Mouse (Mus musculus): Measurements from ENCODE around the gene C1ra.
A peak's percentile ranks its signal among the peaks of the same experiment; 100 is the strongest.
"Not testable (repeated sequence)": the region's sequence is repeated elsewhere in the genome, so short reads cannot be mapped to it uniquely, and the experiment has no call there.

Gene C1ra

DNA sequence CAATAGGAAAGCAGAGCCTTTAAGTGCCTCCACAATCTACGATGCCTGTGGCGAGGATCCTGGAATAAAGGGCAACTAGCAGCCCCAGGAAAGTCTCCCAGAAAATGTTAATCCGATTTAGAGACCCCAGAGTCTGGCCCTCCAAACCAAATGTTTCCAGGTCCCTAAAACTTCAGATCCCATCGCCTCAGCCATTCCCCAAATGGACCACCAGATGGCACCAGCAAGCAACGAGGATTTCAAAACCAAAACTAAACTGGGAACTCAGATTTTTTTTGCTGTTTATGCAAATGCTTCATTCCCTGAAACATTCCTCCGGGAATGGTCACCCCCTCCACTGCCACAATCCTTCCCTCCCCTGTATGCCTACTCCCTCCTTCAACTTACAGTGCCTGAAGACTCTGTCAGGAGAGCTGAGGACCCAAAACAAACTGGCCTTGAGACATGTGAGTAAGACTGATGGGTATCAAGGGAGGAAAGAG lies at the start of gene C1ra:
C1ra (plus strand) TSS at position 51 of the 482 bp plus-strand sequence.
- DNase-seq (ENCODE audit: low spot score) = peak; percentile 86

DNA sequence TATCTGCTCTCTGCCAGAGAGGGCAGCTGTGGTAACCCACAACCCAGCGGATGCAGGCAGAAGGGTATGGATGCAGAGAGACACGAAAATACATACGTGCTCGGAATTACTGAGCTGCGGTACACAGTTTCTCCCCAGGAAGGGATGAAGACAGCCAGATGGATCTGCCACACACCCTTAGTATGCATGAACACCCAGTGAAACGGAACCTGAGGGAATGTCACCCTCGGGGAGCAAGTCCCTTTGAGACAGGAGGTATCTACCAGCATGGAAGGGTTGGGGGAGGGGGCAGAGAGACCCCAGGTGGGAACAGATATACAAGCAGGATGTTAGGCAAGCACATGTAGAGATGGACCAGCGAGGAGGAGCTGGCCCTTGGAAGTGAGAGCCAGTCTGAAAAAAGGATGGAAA lies 48.3 kb upstream of the C1ra start:
- no peak for DNase-seq (ENCODE audit: low spot score)

DNA sequence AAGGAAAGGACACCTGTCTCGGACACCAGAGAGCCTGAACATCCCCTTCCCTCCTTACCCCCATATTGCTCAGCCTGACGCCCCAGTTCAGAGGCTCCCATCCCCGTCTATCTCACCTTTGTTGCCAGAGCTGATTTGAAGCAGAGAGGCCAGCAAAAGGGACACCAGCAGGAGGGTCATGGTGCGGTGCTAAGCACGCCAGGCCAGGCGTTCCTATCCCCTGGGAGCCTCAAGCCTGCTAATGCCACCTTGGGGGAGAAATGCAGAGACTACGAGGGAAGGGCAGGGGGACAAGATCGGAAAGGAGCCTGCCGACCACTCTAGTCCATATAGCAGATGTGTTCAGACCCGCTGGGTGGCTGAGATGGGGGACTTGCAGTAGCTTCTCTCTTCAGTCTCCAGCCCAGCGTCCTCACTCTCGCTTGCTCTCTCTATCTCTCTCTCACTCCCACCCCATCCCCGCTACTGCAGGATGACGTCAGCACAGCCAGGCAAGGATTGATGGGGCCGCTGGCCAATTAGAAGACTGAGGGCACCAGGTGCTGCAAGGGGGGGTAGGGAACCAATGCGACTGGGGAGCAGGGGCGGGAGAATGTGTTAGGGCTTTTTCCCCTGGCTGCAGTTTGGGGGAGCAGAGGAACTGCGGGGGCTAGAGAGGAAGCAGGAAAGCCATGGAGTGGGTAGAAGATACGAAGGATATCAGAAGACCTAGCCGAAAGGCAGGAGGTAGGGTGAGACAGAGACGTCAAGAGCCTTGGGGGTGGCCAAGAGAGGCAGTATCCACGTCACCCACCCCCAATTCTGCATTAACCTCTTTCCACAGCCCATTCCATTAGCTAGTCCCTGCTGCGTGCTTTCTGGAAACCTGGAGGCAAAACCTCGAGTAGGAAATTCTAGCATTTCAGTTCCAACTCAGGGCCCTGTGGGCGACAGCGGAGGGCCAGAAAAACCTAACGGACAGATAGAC lies 47.6 kb upstream of the C1ra start, which contains the start of gene Clstn3:
Clstn3 (minus strand) TSS at position 490 of the 967 bp plus-strand sequence.
- no peak for DNase-seq (ENCODE audit: low spot score)

DNA sequence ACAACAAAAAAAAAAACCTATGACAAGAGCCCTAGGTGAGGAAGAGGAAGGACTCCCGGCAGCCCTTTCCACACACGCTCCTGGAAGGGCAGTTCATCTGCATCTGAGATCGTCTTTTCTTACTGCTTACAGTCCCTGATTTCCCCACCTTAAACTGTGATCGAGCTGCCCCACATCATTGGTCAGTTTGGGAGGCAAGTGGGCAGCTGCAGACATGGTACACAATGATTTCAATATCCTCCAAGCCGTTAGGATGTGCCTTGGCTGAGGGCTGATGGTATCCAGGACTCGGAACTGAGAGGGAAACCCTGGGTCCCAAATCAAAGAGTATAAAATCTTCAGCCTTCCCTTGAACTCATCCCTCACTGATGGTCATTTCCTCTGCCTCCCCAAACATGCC lies 46.9 kb upstream of the C1ra start:
- DNase-seq (ENCODE audit: low spot score) = no peak

DNA sequence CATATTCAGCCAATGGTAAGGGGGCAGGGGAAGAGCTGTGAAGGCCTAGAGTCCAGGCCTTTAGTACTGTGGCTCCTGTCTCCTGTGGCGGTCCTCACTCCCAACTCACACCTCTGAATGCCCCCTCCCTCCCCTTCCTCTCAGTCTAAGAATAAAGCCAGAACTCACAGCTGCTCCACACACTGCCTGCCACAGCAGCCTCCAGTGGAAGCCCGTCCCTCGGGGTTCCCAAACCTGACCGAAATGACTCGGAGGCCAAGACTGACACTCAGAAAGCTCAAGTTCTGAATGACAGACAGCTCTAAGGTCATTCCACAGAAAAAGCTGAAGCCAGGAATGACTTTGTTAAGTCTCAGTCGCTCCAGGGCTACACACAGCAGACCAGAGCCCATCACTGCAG lies 46.5 kb upstream of the C1ra start:
- DNase-seq (ENCODE audit: low spot score) = no peak

DNA sequence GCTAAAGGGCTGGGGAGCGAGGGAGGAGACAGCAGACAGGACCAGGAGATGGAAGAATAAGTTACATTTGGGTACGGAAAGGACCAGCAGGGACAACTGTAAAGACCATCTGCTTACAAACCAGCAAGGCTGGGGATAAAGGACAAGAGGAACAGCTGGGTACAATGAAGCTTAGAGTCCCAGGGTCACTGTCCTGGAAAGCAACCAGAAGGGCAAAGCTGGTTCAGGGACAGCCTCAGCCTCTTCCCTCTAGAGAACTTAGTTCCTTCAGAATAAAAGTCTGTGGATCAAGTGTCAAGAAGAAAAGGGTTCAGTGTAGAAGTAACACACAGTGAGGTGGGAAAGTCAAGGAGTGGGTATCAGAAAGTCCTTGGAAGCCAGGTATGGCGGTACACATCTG lies 41.1 kb upstream of the C1ra start:
- DNase-seq (ENCODE audit: low spot score) = no peak

DNA sequence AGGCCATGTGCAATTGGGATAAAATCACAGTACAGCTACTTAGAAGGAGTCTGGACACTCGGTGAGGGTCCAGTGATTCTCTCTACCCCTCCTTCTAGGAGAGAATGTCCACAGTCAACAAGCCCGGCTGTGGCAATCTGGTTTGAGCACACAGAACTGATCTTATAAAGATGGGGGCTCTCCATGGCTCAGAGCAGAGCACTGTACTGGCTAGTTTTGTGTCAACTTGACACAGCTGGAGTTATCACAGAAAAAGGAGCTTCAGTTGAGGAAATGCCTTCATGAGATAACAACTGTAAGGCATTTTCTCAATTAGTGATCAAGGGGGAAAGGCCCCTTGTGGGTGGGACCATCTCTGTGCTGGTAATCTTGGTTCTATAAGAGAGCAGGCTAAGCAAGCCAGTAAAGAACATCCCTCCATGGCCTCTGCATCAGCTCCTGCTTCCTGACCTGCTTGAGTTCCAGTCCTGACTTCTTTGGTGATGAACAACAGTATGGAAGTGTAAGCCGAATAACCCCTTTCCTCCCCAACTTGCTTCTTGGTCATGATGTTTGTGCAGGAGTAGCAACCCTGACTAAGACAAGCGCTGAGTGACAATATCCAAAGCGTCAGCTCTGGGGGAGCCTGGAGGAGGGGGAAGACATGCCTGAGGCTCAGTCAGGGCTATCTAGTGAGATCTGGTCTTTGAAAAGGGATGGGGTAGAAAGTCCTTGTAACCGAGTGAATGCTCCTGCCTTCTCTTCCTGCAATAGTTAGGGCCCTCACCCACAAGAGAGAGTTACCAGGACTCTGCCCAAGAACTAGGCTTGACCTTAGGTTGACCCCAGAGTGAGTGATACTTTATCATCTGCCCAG lies 40.2 kb upstream of the C1ra start:
- not testable (repeated sequence) for DNase-seq (ENCODE audit: low spot score)

DNA sequence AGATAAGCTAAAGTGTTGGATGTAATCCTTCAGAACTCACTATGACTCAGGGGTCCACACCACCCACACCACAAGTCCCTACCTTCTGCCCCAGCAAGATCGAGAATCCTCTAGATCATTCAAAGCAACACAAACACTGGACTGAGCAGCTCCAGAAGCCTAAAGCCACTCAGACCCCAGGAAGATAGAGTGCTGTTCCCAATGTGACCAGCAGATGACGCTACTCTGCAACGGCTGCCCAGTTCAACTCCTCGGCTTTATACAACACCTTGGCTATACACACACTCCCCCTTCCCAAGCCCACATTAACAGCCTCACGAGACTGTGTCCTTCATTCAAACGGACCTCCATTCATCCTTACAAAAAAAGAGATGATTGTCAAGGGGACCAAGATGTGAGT lies 39.4 kb upstream of the C1ra start:
- no peak for DNase-seq (ENCODE audit: low spot score)

DNA sequence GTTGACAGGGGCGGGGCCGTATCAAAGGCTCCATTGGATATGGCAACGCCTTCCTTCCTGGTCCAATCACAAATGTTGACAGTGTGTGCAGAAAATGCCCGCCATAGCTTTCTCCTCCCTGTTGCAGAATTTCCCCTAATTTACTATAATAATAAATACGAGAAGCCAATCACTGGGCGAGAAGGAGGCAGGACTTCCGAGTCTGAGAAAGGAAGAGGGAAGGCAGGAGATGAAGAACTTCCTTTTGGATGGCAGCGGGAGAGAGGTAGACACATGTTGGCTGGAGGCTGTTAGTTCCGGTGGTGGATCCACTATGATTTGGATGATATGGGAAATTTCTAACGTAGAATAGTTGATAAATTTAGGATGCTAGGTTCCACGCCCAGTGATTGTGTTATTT lies 37.6 kb upstream of the C1ra start:
- no peak for DNase-seq (ENCODE audit: low spot score)

DNA sequence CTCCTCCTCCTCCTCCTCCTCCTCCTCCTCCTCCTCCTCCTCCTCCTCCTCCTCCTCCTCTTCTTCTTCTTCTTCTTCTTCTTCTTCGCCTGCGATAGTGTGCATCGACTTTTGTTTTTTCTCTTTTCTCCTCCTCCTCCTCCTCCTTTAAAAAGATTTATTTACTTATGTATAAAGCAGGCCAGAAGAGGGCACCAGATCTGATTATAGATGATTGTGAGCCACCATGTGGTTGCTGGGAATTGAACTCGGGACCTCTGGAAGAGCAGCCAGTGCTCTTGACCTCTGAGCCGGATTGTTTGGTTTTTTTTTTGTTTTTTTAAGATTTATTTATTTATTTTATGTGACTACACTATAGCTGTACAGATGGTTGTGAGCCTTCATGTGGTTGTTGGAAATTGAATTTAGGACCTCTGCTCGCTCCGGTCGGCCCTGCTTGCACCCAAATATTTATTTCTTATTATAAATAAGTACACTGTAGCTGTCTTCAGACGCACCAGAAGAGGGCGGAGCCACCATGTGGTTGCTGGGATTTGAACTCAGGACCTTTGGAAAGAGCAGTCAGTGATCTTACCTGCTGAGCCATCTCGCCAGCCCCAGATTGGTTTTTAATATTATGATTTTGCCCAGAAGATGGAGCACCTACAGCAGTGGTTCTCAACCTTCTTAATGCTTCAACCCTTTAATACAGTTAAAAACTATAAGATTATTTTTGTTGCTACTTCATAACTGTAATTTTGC lies 36.7 kb upstream of the C1ra start:
- DNase-seq (ENCODE audit: low spot score) = not testable (repeated sequence)

DNA sequence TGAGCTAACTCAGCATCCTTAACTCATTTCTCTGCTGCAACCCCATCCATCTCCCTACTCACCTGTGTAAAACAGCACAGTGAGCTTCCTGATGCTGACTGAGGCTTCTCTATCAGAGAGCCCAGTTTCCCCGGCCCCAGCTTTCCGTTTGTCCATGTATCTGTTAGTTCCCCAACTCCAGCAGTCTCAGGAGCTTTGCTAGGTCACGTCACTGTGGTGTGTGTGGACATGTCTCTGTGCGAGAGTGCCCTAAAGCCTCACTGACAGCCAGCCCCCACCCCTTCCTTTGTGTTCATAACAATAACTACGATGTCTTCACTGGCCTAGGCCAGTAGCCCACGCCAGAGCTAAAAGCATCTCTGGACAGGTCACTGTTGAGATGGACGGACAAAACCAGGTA lies 36.0 kb upstream of the C1ra start:
- DNase-seq (ENCODE audit: low spot score) = no peak

DNA sequence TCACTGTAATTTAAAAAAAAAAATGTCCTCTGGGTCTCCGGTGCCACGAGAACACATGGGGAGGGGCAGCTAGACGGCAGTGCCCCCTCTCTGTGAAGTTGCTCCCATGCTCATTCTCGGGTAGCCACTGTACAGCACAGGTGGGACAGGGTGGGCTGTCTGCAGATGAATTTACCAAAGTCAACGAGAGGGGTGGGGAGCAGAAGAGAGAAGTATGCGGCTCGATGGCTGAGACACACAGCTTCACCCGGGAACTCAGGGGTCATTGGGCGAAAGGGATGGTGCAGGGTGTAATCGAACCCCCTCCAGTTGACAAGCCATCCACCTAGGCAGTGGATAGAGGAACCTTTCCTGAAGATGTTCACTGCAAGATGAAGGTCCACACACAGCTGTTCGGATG lies 35.4 kb upstream of the C1ra start:
- DNase-seq (ENCODE audit: low spot score) = no peak

DNA sequence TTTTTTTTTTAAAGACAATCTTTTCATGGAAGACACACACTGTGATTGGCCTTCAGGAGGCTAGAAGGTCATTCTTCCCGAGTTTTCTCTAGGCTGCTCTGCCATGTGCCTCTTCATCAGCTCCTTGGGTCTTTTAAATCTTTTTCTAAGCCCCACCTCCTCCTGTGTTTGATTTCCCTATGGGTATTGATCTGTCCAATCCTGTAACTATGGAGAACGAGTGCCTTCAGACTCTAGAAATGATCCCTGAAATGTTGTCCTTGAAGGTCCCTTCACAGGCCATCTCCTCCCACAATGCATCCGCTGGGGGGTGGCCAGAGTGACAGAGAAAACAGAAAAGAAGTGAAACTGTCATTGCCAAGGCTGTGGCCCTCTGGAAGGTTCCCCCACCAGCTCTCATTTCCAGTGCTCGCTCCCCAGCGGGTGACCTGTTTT lies 35.0 kb upstream of the C1ra start:
- DNase-seq (ENCODE audit: low spot score) = no peak

DNA sequence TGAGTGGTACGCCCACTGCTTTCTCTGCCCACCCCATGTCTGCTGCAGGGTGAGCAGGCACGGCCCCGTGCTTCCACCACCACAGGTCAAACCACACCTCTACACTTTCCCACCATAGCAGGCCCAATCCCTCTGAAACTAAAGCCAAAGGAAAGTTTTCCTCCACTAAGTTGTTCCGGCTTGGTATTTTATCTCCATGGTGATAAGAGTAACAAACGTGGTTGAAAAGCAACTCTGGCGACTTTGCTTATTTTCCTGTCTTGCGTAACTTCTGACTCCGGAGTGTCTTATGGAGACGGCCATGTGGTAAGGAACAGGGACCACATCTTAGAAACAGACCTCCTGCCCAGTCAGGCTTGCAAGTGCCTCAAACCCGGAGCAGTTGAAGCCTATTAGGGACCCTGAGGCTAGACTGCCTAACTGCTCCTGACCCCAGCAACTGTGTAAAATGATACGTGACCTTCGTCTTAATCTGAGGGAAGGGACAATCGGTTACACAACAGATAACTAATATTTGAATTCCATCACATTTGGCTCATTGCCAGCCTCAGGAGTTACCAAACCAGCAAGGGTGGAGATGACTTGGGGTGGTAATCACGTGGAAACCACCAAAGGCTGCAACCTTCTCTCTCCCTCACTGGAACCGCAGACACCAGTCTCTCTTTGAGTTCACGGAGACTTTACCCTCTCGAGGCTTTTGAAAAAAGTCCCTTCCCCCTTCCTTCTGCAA lies 34.1 kb upstream of the C1ra start:
- DNase-seq (ENCODE audit: low spot score) = peak; percentile 60

DNA sequence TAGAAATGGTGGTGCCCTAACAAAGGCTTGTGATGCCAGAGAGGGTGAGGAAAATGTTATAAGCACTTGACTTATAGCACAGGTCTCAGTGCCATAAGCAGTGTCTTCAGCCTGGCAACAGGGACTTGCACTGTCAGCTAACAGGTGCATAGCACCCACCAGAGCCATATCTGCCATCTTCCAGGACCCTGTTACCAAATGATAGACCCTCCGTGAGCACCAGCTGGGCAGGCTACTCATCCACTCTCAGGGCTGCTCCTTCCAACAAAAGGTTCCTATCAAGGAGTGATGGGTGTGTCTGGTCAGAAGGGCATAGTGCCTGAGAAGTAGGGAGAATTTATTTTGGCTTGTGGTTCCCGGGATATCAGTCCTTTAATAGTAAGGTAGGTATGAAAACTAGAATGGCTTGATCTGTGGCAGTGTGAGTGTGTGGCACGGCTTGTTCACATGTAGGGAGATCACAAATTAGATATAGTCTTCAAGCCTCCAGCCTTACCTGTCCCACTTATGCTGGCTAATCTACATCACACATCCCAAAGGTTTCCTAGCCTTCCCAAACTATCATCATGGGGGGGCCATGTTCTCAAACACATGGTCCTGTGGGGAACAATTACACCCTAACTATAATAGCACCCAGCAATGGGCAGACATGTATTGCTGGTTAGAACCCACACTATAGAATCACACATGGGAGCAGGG lies 33.2 kb upstream of the C1ra start:
- DNase-seq (ENCODE audit: low spot score) = no peak

DNA sequence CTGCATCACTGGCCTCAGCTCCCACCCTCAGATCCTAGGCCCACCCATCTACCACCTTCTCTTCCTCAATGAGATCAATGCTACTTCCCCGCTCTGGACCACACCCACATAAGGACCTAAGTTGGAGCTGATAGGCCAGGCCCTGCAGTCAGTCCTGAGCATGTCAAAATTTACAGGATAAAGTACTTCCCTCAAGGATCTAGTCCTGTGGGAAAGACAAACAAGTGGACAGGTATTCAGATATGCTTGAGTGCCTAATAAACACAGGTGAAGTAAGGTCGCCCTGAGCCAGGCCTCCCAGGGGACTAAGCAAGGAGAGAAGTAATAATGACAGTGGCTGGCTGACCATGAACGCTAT lies 32.7 kb upstream of the C1ra start:
- no peak for DNase-seq (ENCODE audit: low spot score)

DNA sequence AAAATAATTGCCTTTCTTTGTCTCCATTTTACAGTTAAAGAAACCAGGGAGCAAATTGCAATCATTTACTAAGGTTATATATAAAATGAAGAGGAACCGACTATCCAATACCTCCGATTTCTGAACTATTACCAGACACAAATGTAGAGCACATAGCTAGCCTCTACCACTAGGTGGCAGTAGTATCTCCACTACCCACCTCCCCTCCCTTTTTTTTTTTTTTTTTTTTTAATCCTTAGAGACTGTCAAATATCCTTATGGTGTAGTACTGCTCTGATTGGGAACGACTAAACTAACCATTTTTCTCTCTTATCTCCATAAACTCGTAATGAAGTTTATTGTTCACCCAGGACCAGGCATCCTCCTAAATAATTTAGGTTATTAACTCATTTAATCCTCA lies 31.9 kb upstream of the C1ra start:
- DNase-seq (ENCODE audit: low spot score) = peak; percentile 68

DNA sequence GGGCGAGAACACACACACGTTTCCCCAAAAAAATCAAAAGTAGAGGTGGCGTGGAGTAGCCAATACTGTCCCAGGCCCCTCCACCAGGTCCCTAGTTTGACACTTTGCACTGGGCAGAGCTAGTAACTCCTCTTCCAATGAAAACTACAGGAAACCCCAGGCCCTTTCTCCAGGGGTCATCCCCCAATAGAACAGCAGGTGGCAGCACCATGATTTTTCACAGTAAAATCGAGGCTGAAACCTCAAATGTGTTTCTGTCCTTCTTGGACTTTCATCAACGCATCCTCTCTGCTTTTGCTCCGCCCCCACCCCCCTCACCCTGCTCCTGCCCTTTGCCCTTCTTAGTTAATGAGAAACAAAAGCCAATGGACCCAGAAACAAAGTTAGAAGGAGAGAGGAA lies 30.6 kb upstream of the C1ra start:
- peak; percentile 84 for DNase-seq (ENCODE audit: low spot score)

DNA sequence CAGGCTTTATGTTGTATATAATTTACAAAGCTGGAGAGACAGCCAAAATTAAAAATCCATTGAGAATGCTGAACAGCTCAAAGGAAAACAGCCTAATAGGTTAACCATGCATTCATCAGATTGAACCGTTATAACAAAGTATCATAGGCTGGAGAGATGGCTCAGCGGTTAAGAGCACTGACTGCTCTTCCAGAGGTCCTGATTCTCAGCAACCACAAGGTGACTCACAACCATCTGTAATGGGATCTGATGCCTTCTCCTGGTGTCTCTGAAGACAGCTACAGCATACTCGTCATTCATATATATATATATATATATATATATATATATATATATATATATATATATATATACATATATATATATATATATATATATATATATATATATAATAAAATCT lies 28.4 kb upstream of the C1ra start:
- not testable (repeated sequence) for DNase-seq (ENCODE audit: low spot score)

DNA sequence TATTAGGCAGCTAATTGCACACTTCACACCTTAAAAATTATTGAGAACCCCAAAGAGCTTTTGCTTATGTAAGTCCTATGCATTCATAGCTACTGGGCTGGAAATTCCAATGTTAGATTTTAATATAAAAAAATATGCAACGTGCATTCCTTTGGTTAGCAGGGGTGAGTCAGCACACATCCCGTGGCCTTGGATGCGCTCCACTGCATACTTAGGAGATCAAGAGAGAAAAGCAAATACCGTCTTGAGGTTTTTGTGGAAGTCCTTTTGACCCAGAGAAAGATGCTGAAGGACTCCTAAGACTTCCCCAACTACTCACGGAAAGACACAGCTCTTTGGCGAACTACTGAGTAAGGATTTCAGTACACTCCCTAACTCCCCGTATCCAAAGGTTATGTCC lies 27.4 kb upstream of the C1ra start:
- peak; percentile 31 for DNase-seq (ENCODE audit: low spot score)

Measured in adipocyte (in vitro differentiated cells).